Mouse (Mus musculus) neural tube, embryonic 15.5 days (tissue): ENCODE results near the gene Ugt1a5. TPM values are rescaled to one million over a fixed set of nuclear protein-coding genes. Genes with fewer than 3 reads are reported as not detected.
"Not testable (repeated sequence)": the region's sequence is repeated elsewhere in the genome, so short reads cannot be mapped to it uniquely, and the experiment has no call there.

Experiments
- ATAC-seq: fragments of 200-750 bp; cut with Nextera tagmentation; 2 replicates; pipeline ENCODE4 v1.8.0; 2017; ENCODE audit warnings: mild to moderate bottlenecking, moderate TSS enrichment, moderate library complexity; ENCODE audit not compliant: low FRiP score
- H3K27ac ChIP-seq: fragments of 300-500 bp; sonication (generic); replicated peaks from 2 replicates; pipeline ENCODE4 v1.5.1; 2015; ENCODE audit warnings: mild to moderate bottlenecking, inconsistent platforms
- H3K27me3 ChIP-seq: fragments of 300-500 bp; sonication (generic); replicated peaks from 2 replicates; pipeline ENCODE4 v1.6.1; 2015; ENCODE audit warnings: inconsistent platforms
- H3K36me3 ChIP-seq: fragments of 300-500 bp; sonication (generic); 2 replicates; pipeline ENCODE4 v1.6.1; 2015; ENCODE audit warnings: inconsistent platforms
- H3K4me1 ChIP-seq: fragments of 300-500 bp; sonication (generic); 2 replicates; pipeline ENCODE4 v1.6.1; 2015; ENCODE audit warnings: inconsistent platforms
- H3K4me2 ChIP-seq: fragments of 300-500 bp; sonication (generic); 2 replicates; pipeline ENCODE4 v1.6.1; 2015; ENCODE audit warnings: inconsistent platforms, mild to moderate bottlenecking, moderate library complexity
- H3K4me3 ChIP-seq: fragments of 300-500 bp; sonication (generic); replicated peaks from 2 replicates; pipeline ENCODE4 v1.5.1; 2015; ENCODE audit warnings: mild to moderate bottlenecking, inconsistent platforms
- H3K9ac ChIP-seq: fragments of 300-500 bp; sonication (generic); replicated peaks from 2 replicates; pipeline ENCODE4 v1.6.1; 2015; ENCODE audit warnings: mild to moderate bottlenecking, inconsistent platforms
- H3K9me3 ChIP-seq: fragments of 300-500 bp; sonication (generic); replicated peaks from 2 replicates; pipeline ENCODE4 v1.6.1; 2016; ENCODE audit warnings: inconsistent platforms
- WGBS: fragments of 180-500 bp; shearing (Covaris S2); methylation state at CpG from one replicate; pipeline ENCODE4 v1.1.7; 2015; ENCODE audit warnings: mixed read lengths; 5-methylcytosine and 5-hydroxymethylcytosine counted together
- polyA plus RNA-seq: library from polyadenylated mRNA; unstranded; fragments of >200 nt; fragmentation: Nextera tagmentation; extraction: Ambion mirVana; gene quantifications from 2 replicates; pipeline ENCODE4 v1.2.1, GENCODE M21; 2015

The Ugt1a5 gene
- polyA plus RNA-seq, 1 experiment from 2014 or later: not detected

DNA sequence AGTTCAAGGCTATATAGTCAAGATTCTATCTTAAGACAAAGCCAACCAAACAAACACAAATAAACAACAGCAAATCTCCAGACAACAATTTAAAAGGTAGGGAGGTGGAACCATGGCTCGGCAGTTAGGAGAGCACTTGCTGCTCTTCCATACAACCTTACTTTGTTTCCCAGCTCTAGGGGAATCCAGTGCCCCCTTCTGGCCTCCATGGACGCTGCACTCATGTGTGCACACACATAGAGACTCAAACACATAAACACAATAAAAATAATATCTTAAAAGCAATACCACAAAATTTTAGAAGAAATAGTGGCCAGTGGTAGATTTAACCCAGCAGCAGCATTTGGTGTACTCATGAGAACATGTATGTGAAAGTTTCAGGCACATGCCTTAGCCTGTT is 51.3 kb downstream of the Ugt1a5 start:
- Histone ChIP-seq H3K27me3 (no peaks in the 10 kb centered on the region), H3K9ac (no peak overlapping the region), H3K4me3 (no peak overlapping the region), H3K4me2 (no peak overlapping the region), H3K4me1 (no peaks in the 10 kb centered on the region), H3K36me3 (no peaks in the 10 kb centered on the region), H3K9me3 (peaks cover 54% of the 10 kb centered on the region), H3K27ac (no peak overlapping the region)
- WGBS: 63% methylated on average over 2 of the region's 2 CpGs
- ATAC-seq: no peak

GRCm38 (mm10) chr1:88217576-88217975 is 51.8 kb downstream of the Ugt1a5 start:
- Histone ChIP-seq H3K4me1 (no peaks in the 10 kb centered on the region), H3K27me3 (no peaks in the 10 kb centered on the region), H3K4me2 (no peak overlapping the region), H3K36me3 (no peaks in the 10 kb centered on the region), H3K27ac (no peak overlapping the region), H3K9ac (no peak overlapping the region), H3K9me3 (peaks cover 51% of the 10 kb centered on the region), H3K4me3 (no peak overlapping the region)
- no peak for ATAC-seq
- 48% methylated on average over 3 of the region's 3 CpGs for WGBS

DNA sequence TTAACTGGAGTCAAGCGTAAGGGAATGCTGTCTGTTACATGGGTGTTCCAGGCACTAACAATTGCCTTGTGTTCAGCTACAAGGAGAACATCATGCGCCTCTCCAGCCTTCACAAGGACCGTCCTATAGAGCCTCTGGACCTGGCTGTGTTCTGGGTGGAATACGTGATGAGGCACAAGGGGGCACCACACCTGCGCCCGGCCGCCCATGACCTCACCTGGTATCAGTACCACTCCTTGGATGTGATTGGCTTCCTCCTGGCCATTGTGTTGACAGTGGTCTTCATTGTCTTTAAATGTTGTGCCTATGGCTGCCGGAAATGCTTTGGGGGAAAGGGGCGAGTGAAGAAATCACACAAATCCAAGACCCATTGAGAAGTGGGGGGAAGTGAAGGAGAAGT is 52.2 kb downstream of the Ugt1a5 start:
- Histone ChIP-seq H3K9me3 (peaks cover 47% of the 10 kb centered on the region), H3K4me2 (no peak overlapping the region), H3K36me3 (no peaks in the 10 kb centered on the region), H3K4me1 (no peaks in the 10 kb centered on the region), H3K9ac (no peak overlapping the region), H3K27me3 (no peaks in the 10 kb centered on the region), H3K4me3 (no peak overlapping the region), H3K27ac (no peak overlapping the region)
- no peak for ATAC-seq
- 77% methylated on average over 9 of the region's 9 CpGs for WGBS

DNA sequence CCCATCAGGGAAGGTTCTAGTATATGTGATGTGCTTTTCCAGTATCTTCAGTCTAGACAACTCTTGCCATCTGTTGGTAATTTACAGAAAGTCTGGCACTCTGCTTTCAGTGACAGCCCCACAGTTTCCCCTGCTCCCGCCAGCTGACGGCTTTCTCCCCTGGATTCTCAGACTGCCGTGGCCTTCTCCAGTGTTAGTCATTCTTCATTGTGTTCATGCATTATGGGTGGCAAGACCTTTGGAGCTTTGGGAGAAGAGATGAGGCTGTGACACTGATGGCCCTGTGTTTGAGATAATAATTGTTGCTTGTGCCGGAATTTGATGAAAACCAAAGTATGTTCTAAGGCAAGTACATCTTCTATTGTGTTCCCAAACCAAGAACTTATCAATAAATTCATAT is 52.8 kb downstream of the Ugt1a5 start:
- no peak overlapping the region for H3K4me2 ChIP-seq
- H3K27ac ChIP-seq: no peak overlapping the region
- peaks cover 41% of the 10 kb centered on the region for H3K9me3 ChIP-seq
- no peaks in the 10 kb centered on the region for H3K27me3 ChIP-seq
- no peak overlapping the region for H3K9ac ChIP-seq
- no peak overlapping the region for H3K4me3 ChIP-seq
- ATAC-seq: no peak
- 54% methylated on average over 4 of the region's 4 CpGs for WGBS
- no peaks in the 10 kb centered on the region for H3K36me3 ChIP-seq
- H3K4me1 ChIP-seq: no peaks in the 10 kb centered on the region

- no peak overlapping the region for H3K27ac ChIP-seq
- H3K4me3 ChIP-seq: no peak overlapping the region
- H3K9ac ChIP-seq: no peak overlapping the region
- no peak overlapping the region for H3K4me2 ChIP-seq
- no peak for ATAC-seq
- H3K27me3 ChIP-seq: no peaks in the 10 kb centered on the region
- WGBS: 20% methylated on average over 1 of the region's 1 CpGs
- H3K4me1 ChIP-seq: no peaks in the 10 kb centered on the region
- no peaks in the 10 kb centered on the region for H3K36me3 ChIP-seq
- peaks cover 37% of the 10 kb centered on the region for H3K9me3 ChIP-seq
Measured at GRCm38 (mm10) chr1:88219054-88219453, 53.2 kb downstream of the Ugt1a5 start.

GRCm38 (mm10) chr1:88220336-88220735 is 54.5 kb downstream of the Ugt1a5 start:
- Histone ChIP-seq H3K4me1 (no peaks in the 10 kb centered on the region), H3K27ac (no peak overlapping the region), H3K9ac (no peak overlapping the region), H3K9me3 (peaks cover 27% of the 10 kb centered on the region), H3K4me3 (no peak overlapping the region), H3K36me3 (no peaks in the 10 kb centered on the region), H3K4me2 (no peak overlapping the region), H3K27me3 (no peaks in the 10 kb centered on the region)
- ATAC-seq: no peak

DNA sequence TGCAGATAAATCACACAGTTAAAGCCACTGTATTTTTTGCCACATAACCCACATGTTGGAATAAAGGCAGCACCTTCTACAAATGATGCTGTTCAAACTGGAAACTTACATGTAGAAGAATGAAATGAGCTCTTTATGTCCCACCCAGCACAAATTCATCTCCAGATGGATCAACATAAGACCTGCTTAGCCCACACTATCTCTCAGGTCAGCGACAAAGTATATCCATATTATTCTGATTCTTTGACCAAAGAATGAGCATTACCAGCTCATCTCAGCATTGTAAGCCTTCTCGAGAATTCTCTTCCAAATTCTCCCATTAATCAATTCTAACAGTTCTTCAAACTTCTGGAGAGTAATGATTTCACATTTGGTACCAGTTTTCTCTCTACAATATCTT is 56.4 kb downstream of the Ugt1a5 start:
- Histone ChIP-seq H3K27ac (no peak overlapping the region), H3K27me3 (no peaks in the 10 kb centered on the region), H3K4me1 (no peaks in the 10 kb centered on the region), H3K9ac (no peak overlapping the region), H3K9me3 (peaks cover 29% of the 10 kb centered on the region), H3K36me3 (no peaks in the 10 kb centered on the region), H3K4me2 (no peak overlapping the region), H3K4me3 (no peak overlapping the region)
- 56% methylated on average over 2 of the region's 2 CpGs for WGBS
- no peak for ATAC-seq

DNA sequence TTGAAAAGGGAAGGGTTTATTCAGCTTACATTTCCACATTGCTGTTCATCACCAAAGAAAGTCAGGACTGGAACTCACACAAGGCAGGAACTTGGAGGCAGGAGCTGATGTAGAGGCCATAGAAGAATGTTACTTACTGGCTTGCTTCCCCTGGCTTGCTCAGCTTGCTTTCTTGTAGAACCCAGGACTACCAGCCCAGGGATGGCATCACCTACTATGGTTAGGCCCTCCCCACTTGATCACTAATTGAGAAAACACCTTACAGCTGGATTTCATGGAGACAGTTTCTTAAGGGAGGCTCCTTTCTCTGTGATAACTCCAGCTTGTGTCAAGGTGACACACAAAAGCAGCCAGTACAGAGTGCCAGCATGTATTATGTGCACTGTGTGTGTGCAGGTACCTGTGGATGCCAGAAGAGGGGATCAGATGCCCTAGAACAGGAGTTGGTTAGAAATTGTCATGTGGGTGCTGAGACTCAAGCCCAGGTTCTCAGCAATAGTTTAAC is 57.3 kb downstream of the Ugt1a5 start:
- not testable (repeated sequence) for H3K4me2 ChIP-seq, H3K9ac ChIP-seq, H3K36me3 ChIP-seq, ATAC-seq, H3K4me1 ChIP-seq, H3K27me3 ChIP-seq, H3K4me3 ChIP-seq, H3K27ac ChIP-seq
- peaks cover 33% of the 10 kb centered on the region for H3K9me3 ChIP-seq

DNA sequence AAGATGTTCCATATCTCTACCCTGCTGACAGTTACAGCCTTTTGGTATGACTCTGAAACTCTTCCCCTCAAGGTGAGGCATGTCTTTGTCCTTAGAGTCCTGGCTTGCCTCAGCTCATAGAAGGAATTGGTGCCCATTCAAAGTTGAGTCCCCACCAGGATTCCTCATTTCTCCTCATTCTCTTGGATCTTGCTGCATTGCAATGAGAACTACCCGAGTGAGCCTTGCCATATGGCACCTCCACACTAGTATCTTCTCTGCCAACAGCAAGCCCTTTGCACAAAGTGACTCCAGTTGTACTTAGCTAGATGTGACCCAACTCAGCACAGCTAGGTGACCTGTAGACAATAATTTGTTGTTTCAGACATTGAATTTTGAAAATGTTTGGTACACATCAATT is 57.8 kb downstream of the Ugt1a5 start:
- ATAC-seq: no peak
- WGBS: 58% methylated on average over 1 of the region's 1 CpGs

DNA sequence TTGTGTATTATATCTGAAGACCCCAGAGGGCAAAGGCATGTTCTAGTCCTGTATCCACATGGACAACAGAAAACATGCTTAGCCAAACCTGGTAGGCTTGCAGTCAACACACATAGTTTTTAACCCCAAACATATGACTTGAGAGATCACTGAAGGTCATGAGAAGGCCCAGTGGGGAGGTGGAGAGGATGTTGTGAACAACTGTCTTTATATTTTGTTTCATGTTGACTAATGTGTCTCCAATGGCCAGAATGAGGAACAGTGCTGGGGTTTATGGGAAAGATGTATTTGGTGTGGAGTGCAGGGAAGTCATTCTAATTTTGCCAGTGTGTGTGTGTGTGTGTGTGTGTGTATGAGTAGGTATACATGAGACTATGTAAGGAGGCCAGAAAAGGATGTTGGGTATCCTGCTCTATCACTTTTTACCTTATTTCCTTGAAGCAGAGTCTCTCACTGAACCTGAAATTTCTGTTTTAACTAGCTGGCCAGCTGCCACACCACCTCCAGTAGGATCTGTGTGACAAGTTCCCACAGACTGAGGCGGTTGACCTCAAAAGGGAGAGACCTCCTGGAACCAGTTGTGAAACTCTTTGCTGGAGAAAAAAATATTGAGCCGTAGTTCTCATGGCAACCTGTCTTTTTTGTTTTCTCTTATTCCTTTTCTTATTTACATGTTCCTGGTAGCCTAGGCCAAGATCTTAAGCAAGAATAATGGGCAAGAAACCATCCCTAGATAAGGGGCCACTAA is 58.4 kb downstream of the Ugt1a5 start:
- no peaks in the 10 kb centered on the region for H3K36me3 ChIP-seq
- no peak overlapping the region for H3K4me3 ChIP-seq
- ATAC-seq: no peak
- no peaks in the 10 kb centered on the region for H3K4me1 ChIP-seq
- no peaks in the 10 kb centered on the region for H3K27me3 ChIP-seq
- WGBS: 70% methylated on average over 2 of the region's 2 CpGs
- peaks cover 44% of the 10 kb centered on the region for H3K9me3 ChIP-seq
- no peak overlapping the region for H3K9ac ChIP-seq
- H3K27ac ChIP-seq: no peak overlapping the region
- no peak overlapping the region for H3K4me2 ChIP-seq

More for the DNA sequence above, 57.8 kb downstream of the Ugt1a5 start:
- no peak overlapping the region for H3K27ac ChIP-seq
- no peaks in the 10 kb centered on the region for H3K4me1 ChIP-seq
- H3K4me3 ChIP-seq: no peak overlapping the region
- no peak overlapping the region for H3K4me2 ChIP-seq
- no peaks in the 10 kb centered on the region for H3K27me3 ChIP-seq
- H3K9ac ChIP-seq: no peak overlapping the region
- peaks cover 38% of the 10 kb centered on the region for H3K9me3 ChIP-seq
- no peaks in the 10 kb centered on the region for H3K36me3 ChIP-seq

GRCm38 (mm10) chr1:88225301-88225700 is 59.5 kb downstream of the Ugt1a5 start:
- H3K27ac ChIP-seq, H3K4me2 ChIP-seq, H3K4me3 ChIP-seq, H3K36me3 ChIP-seq, H3K27me3 ChIP-seq, H3K9ac ChIP-seq, ATAC-seq, H3K4me1 ChIP-seq: not testable (repeated sequence)
- 41% methylated on average over 2 of the region's 2 CpGs for WGBS
- peaks cover 55% of the 10 kb centered on the region for H3K9me3 ChIP-seq

- Histone ChIP-seq H3K4me1 (no peaks in the 10 kb centered on the region), H3K27ac (no peak overlapping the region), H3K9me3 (peaks cover 59% of the 10 kb centered on the region), H3K27me3 (no peaks in the 10 kb centered on the region), H3K4me2 (no peak overlapping the region), H3K9ac (no peak overlapping the region), H3K36me3 (no peaks in the 10 kb centered on the region), H3K4me3 (no peak overlapping the region)
- ATAC-seq: no peak
Measured at GRCm38 (mm10) chr1:88225741-88226140, 59.9 kb downstream of the Ugt1a5 start.
